Mouse (Mus musculus) cortical plate, adult 2 months (tissue): Measurements from ENCODE around the gene Siglecg.

Experiments
- CTCF ChIP-seq: fragments of 200-500 bp; IDR thresholded peaks from 2 replicates; pipeline ENCODE4 v1.5.1; 2011; ENCODE audit warnings: mild to moderate bottlenecking, control low read depth, low read length; ENCODE audit not compliant: insufficient read depth; ENCODE audit errors: extremely low read depth
- POLR2A ChIP-seq: fragments of 200-500 bp; IDR thresholded peaks from 2 replicates; pipeline ENCODE4 v1.6.1; 2011; ENCODE audit warnings: mild to moderate bottlenecking, low read length, control low read depth; ENCODE audit not compliant: insufficient read depth; ENCODE audit errors: extremely low read depth

DNA sequence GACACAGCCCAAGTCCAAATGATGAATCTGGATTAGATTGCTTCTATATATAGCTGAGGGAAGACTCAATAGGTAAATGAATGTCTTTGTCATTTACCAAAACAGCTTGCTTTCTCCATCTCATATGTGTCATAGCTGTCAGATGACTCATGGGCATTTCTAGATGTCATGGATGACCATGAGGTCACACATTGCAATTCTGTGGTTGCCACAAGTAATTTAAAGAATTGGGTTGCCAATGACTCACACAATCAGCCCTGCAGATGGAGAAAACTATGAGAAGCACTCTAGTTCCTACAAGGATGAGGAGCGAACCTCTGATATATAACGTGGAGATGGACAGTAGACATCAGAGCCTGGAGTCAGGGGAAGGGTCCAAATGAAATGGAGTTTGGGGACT lies 8.5 kb upstream of the Siglecg start:
- TF ChIP-seq CTCF (no peak), POLR2A (no peak)
